Mouse (Mus musculus) kidney, adult 2 months (tissue): ENCODE results near the gene Ntn4.

ENCODE experiments used
- CTCF ChIP-seq: fragments of 200-500 bp; conservative IDR thresholded peaks from 2 replicates; pipeline ENCODE4 v1.5.1; 2011; ENCODE audit warnings: low read depth, mild to moderate bottlenecking, control low read depth, low read length, moderate library complexity, mixed read lengths; ENCODE audit not compliant: insufficient read depth, insufficient read length
- POLR2A ChIP-seq: fragments of 200-500 bp; IDR thresholded peaks from one replicate; pipeline ENCODE4 v1.6.1; 2011; ENCODE audit warnings: low read depth, low read length, control low read depth

GRCm38 (mm10) chr10:93682185-93682747 is 41.8 kb downstream of the Ntn4 start:
- TF ChIP-seq CTCF, result no peak
- TF ChIP-seq POLR2A, result no peak
